In the genomic region with DNA sequence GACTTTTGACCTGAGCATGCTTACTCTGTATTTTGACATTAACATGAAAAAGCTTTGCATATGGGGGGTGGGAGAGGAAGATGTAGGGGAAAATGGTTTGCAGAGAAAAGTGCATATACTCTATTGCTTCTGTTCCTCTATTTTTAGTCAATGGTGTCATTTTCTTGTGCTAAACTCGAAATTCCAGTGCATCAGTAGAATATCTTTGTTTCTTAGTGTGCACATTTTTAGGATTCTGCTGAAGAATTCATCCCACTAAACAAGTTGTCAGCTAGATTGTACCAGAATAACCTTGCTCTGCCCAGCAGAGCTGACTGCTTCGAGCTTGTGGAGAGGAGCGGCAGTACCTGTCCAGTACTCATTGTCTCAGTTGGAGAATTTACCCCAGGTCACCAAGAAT, we compare ENCODE assay signal across 23 mouse cellular contexts.
"Had no signal": no experiment of that assay in that cellular context is flagged by ENCODE, and none has a peak within 500 bp of the region (broad histone marks: within the 10 kb centered on the region; RNA-seq: fewer than 3 reads in every experiment).

No protein-coding gene starts in this region.

- H3K9me3 ChIP-seq: limb, embryonic 13.5 days; liver, embryonic 15.5 days; lung, embryonic 15.5 days; midbrain, embryonic 12.5 days; midbrain, embryonic 15.5 days; neural tube, embryonic 13.5 days had no signal

- ATAC-seq: intestine, embryonic 16.5 days; liver, embryonic 12.5 days; midbrain, embryonic 15.5 days had no signal

- H3K9ac ChIP-seq: limb, embryonic 13.5 days; liver, embryonic 12.5 days; liver, embryonic 15.5 days; lung, embryonic 15.5 days; midbrain, embryonic 12.5 days; midbrain, embryonic 15.5 days; neural tube, embryonic 13.5 days had no signal

- H3K27ac ChIP-seq: limb, embryonic 13.5 days; liver, embryonic 12.5 days; liver, embryonic 15.5 days; lung, embryonic 15.5 days; midbrain, embryonic 12.5 days; midbrain, embryonic 15.5 days; neural tube, embryonic 13.5 days; stomach, postnatal 0 days had no signal

- DNase-seq: kidney, adult 18-20 months; kidney, adult 9 months; kidney, postnatal 14 days; kidney, postnatal 4 days; liver; lung, adult 18-20 months; lung, postnatal 10 days; lung, postnatal 36 days; right cerebral cortex, adult 18-20 months; right cerebral cortex, postnatal 14 days; right cerebral cortex, postnatal 4 days; thymus, adult 2 months; thymus, postnatal 14 days had no signal

- H3K4me1 ChIP-seq: limb, embryonic 13.5 days; liver, embryonic 12.5 days; liver, embryonic 15.5 days; lung, embryonic 15.5 days; midbrain, embryonic 12.5 days; midbrain, embryonic 15.5 days; neural tube, embryonic 13.5 days had no signal

- H3K4me3 ChIP-seq: limb, embryonic 13.5 days; liver, embryonic 12.5 days; liver, embryonic 15.5 days; lung, embryonic 15.5 days; midbrain, embryonic 12.5 days; midbrain, embryonic 15.5 days; myocyte; neural tube, embryonic 13.5 days had no signal

- H3K4me2 ChIP-seq: limb, embryonic 13.5 days; liver, embryonic 12.5 days; liver, embryonic 15.5 days; lung, embryonic 15.5 days; midbrain, embryonic 12.5 days; midbrain, embryonic 15.5 days; neural tube, embryonic 13.5 days had no signal

- H3K27me3 ChIP-seq: limb, embryonic 13.5 days; liver, embryonic 12.5 days; liver, embryonic 15.5 days; lung, embryonic 15.5 days; midbrain, embryonic 12.5 days; midbrain, embryonic 15.5 days; neural tube, embryonic 13.5 days had no signal
